In the genomic region with DNA sequence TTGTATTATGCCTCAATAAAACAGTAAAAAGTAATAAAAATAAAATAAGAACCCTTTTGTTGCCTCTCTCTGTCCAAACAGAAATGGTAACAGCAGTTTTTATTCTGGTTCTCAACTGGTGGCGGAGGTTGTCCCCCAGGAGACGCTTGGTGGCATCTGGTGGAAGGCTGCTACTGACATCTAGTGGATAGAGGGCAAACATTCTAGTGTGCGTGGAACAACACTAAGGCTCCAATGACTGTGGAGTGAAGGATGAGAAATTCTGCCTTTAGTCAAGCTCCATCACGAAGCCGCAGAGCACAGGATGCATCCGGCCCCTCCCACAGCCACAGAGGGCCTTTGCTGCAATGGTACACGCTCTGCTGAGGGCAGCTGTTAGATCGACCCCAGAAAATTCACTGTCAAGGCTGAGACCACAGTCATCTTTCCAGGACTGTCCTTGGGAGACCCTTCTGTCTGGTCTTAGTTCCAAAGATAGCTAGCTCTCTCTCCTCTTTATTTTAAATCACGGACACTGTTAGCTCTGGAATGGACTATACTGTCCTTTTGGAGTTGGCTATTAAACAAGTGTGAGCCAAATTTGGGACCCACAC, we compare ENCODE assay signal across 8 mouse cellular contexts. TPM values are rescaled to one million over a fixed set of nuclear protein-coding genes. Genes with fewer than 3 reads are reported as not detected.
DNase-seq lines count a peak whose midpoint lies in the region; ATAC-seq lines count a peak whose summit lies in the region.

No protein-coding gene starts in this region.

- H3K4me3 ChIP-seq in forebrain, embryonic 10.5 days: no peak overlapping the region
- H3K4me3 ChIP-seq in hindbrain, embryonic 11.5 days (ENCODE audit: low read depth, low read length): no peak overlapping the region

- H3K36me3 ChIP-seq in forebrain, embryonic 10.5 days (replicated peaks): no peaks in the 10 kb centered on the region
- H3K36me3 ChIP-seq in hindbrain, embryonic 11.5 days (ENCODE audit: control insufficient read depth, insufficient read depth, low read length): no peaks in the 10 kb centered on the region

- no peaks in the 10 kb centered on the region for H3K27me3 ChIP-seq in forebrain, embryonic 10.5 days (ENCODE audit: poor library complexity, severe bottlenecking)
- no peaks in the 10 kb centered on the region for H3K27me3 ChIP-seq in hindbrain, embryonic 11.5 days (ENCODE audit: control insufficient read depth, insufficient read depth, low read length)

- no peaks in the 10 kb centered on the region for H3K9me3 ChIP-seq in forebrain, embryonic 10.5 days
- H3K9me3 ChIP-seq in hindbrain, embryonic 11.5 days (ENCODE audit: control insufficient read depth, low read length): no peaks in the 10 kb centered on the region

- peak; percentile 6 for DNase-seq in MEL-GATA-1-ER (ENCODE audit: extremely low read depth, low read depth)
- DNase-seq in brain, adult 2 months (ENCODE audit: low read depth, low spot score): peak; percentile 85
- peak; percentile 44 for DNase-seq in forebrain, embryonic 10.5 days (ENCODE audit: extremely low spot score, low spot score)
- DNase-seq in hindbrain, embryonic 11.5 days (ENCODE audit: low spot score): peak; percentile 66
- peak; percentile 22 for DNase-seq in layer of hippocampus, adult 9-10 months (ENCODE audit: low spot score)
- DNase-seq in lung, postnatal 25 days (ENCODE audit: low spot score): peak; percentile 56
- peak; percentile 72 for DNase-seq in right cerebral cortex, postnatal 10 days (ENCODE audit: low spot score in 2 of 2)

- H3K4me1 ChIP-seq in forebrain, embryonic 10.5 days: peaks cover 9% of the 10 kb centered on the region
- H3K4me1 ChIP-seq in hindbrain, embryonic 11.5 days (replicated peaks; ENCODE audit: control insufficient read depth, insufficient read depth, low read length): no peaks in the 10 kb centered on the region

- peak; percentile 77 for ATAC-seq in hindbrain, embryonic 11.5 days (ENCODE audit: low FRiP score)
- no peak for ATAC-seq in monocyte, adult 5-6 weeks (replicated peaks; ENCODE audit: insufficient number of reproducible peaks, low FRiP score, low TSS enrichment, poor library complexity, severe bottlenecking)

- no peak overlapping the region for H3K27ac ChIP-seq in forebrain, embryonic 10.5 days
- no peak overlapping the region for H3K27ac ChIP-seq in hindbrain, embryonic 11.5 days (ENCODE audit: low read depth, low read length)

- no peak overlapping the region for H3K4me2 ChIP-seq in hindbrain, embryonic 11.5 days (replicated peaks; ENCODE audit: low read depth, low read length)

- no peak overlapping the region for H3K9ac ChIP-seq in hindbrain, embryonic 11.5 days (ENCODE audit: low read depth, low read length)

- 32% methylated on average over 9 of the region's 9 CpGs for WGBS in forebrain, embryonic 10.5 days
- WGBS in hindbrain, embryonic 11.5 days: 32% methylated on average over 9 of the region's 9 CpGs

RNA-seq across cellular contexts. Expression of a gene that starts 11.6 kb away (rescaled TPM):
- not detected in 2 replicates for polyA plus RNA-seq in forebrain, embryonic 10.5 days (2016; fragmentation: Nextera tagmentation; extraction: Ambion mirVana)
- polyA plus RNA-seq in hindbrain, embryonic 11.5 days (2014; fragmentation: Nextera tagmentation; extraction: Ambion mirVana): not detected in 2 replicates
- total RNA-seq in monocyte, adult 5-6 weeks (2017): not detected in 3 replicates

RNA-seq across cellular contexts. Expression of a gene that starts 16.8 kb away (rescaled TPM):
- polyA plus RNA-seq in forebrain, embryonic 10.5 days (2016; fragmentation: Nextera tagmentation; extraction: Ambion mirVana): not detected in 2 replicates
- polyA plus RNA-seq in hindbrain, embryonic 11.5 days (2014; fragmentation: Nextera tagmentation; extraction: Ambion mirVana): not detected in 2 replicates
- not detected in 3 replicates for total RNA-seq in monocyte, adult 5-6 weeks (2017)

RNA-seq across cellular contexts. Expression of a gene that starts 33.0 kb away (rescaled TPM):
- not detected in 2 replicates for polyA plus RNA-seq in forebrain, embryonic 10.5 days (2016; fragmentation: Nextera tagmentation; extraction: Ambion mirVana)
- polyA plus RNA-seq in hindbrain, embryonic 11.5 days (2014; fragmentation: Nextera tagmentation; extraction: Ambion mirVana): not detected in 2 replicates
- total RNA-seq in monocyte, adult 5-6 weeks (2017): not detected in 3 replicates

RNA-seq across cellular contexts. Expression of a gene that starts 44.0 kb away (rescaled TPM):
- 0.15 and 0.36 TPM in 2 replicates for polyA plus RNA-seq in forebrain, embryonic 10.5 days (2016; fragmentation: Nextera tagmentation; extraction: Ambion mirVana)
- polyA plus RNA-seq in hindbrain, embryonic 11.5 days (2014; fragmentation: Nextera tagmentation; extraction: Ambion mirVana): 1.7 and 3.0 TPM in 2 replicates
- 0.19 to 0.53 TPM in 2 of 3 replicates, not detected in the other for total RNA-seq in monocyte, adult 5-6 weeks (2017)

RNA-seq across cellular contexts. Expression of a gene that starts 53.8 kb away (rescaled TPM):
- polyA plus RNA-seq in forebrain, embryonic 10.5 days (2016; fragmentation: Nextera tagmentation; extraction: Ambion mirVana): 166 and 178 TPM in 2 replicates
- 260 and 269 TPM in 2 replicates for polyA plus RNA-seq in hindbrain, embryonic 11.5 days (2014; fragmentation: Nextera tagmentation; extraction: Ambion mirVana)
- 110 to 127 TPM (median 111 TPM) in 3 replicates for total RNA-seq in monocyte, adult 5-6 weeks (2017)

Comparison
In these comparisons a context has a peak if more than half of its experiments do, and no peak if none do; other contexts are left out.
1. DNase-seq: peak in every context shown above with its lines; median percentile 85 in brain, adult 2 months; 72 in right cerebral cortex, postnatal 10 days; 66 in hindbrain, embryonic 11.5 days; 56 in lung, postnatal 25 days; 44 in forebrain, embryonic 10.5 days; 22 in layer of hippocampus, adult 9-10 months; 6 in MEL-GATA-1-ER.